Mouse (Mus musculus): ENCODE data around the gene Ccsap.

DNA sequence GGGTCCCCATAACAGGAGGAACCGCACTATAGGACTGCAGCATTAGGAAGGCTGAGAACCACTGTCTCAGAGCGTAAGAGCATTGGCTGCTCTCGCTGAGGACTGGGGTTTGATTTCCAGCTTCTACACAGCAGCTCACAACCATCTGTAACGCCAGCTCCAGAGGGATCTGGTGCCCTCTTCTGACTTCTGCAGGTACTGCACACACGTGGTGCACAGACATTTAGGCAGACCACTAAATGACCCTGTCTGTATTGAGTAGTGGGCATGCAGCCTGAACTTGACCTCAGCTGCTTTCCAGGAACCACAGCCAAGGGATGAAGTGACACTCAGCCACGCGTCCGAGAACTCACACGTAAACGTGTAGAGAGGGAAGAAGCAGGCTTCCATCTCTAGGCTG is 36.9 kb downstream of the Ccsap start:
- TF ChIP-seq POLR2A (IDR thresholded peaks at IDR 0.05; ENCODE audit: borderline replicate concordance, extremely low read depth, insufficient read depth, insufficient read length, poor library complexity, severe bottlenecking) (no peak), CTCF (IDR thresholded peaks at IDR 0.05; ENCODE audit: borderline replicate concordance, extremely low read depth, insufficient read depth, insufficient read length) (peak; percentile 25; the same call in 1 of the 2 replicates)
